Mouse (Mus musculus) embryonic facial prominence, embryonic 15.5 days (tissue): ENCODE results near the gene Eme2. TPM values are rescaled to one million over a fixed set of nuclear protein-coding genes. Genes with fewer than 3 reads are reported as not detected.
"Not testable (repeated sequence)": the region's sequence is repeated elsewhere in the genome, so short reads cannot be mapped to it uniquely, and the experiment has no call there.

Experiments
- ATAC-seq: fragments of 200-750 bp; cut with Nextera tagmentation; 2 replicates; pipeline ENCODE4 v1.8.0; 2017; ENCODE audit warnings: low read depth, moderate TSS enrichment; ENCODE audit not compliant: insufficient number of reproducible peaks, low FRiP score, low TSS enrichment
- H3K27ac ChIP-seq: fragments of 300-500 bp; sonication (generic); replicated peaks from 2 replicates; pipeline ENCODE4 v1.5.1; 2015; ENCODE audit warnings: mild to moderate bottlenecking, inconsistent platforms
- H3K27me3 ChIP-seq: fragments of 300-500 bp; sonication (generic); 2 replicates; pipeline ENCODE4 v1.6.1; 2015; ENCODE audit warnings: inconsistent platforms
- H3K36me3 ChIP-seq: fragments of 300-500 bp; sonication (generic); 2 replicates; pipeline ENCODE4 v1.6.1; 2015; ENCODE audit warnings: mild to moderate bottlenecking, inconsistent platforms
- H3K4me1 ChIP-seq: fragments of 300-500 bp; sonication (generic); 2 replicates; pipeline ENCODE4 v1.6.1; 2015; ENCODE audit warnings: inconsistent platforms
- H3K4me2 ChIP-seq: fragments of 300-500 bp; sonication (generic); replicated peaks from 2 replicates; pipeline ENCODE4 v1.6.1; 2015; ENCODE audit warnings: mild to moderate bottlenecking, inconsistent platforms
- H3K4me3 ChIP-seq: fragments of 300-500 bp; sonication (generic); replicated peaks from 2 replicates; pipeline ENCODE4 v1.5.1; 2015; ENCODE audit warnings: mild to moderate bottlenecking, inconsistent platforms
- H3K9ac ChIP-seq: fragments of 300-500 bp; sonication (generic); 2 replicates; pipeline ENCODE4 v1.6.1; 2015; ENCODE audit warnings: inconsistent platforms
- H3K9me3 ChIP-seq: fragments of 300-500 bp; sonication (generic); replicated peaks from 2 replicates; pipeline ENCODE4 v1.6.1; 2016; ENCODE audit warnings: inconsistent platforms
- WGBS: fragments of 180-500 bp; shearing (Covaris S2); methylation state at CpG from one replicate; pipeline ENCODE4 v1.1.7; 2015; 5-methylcytosine and 5-hydroxymethylcytosine counted together
- polyA plus RNA-seq: library from polyadenylated mRNA; unstranded; fragments of >200 nt; fragmentation: Nextera tagmentation; extraction: Ambion mirVana; gene quantifications from 2 replicates; pipeline ENCODE4 v1.2.1, GENCODE M21; 2015

The Eme2 gene
- polyA plus RNA-seq: 28.5 and 32.6 TPM in 2 replicates

GRCm38 (mm10) chr17:24894995-24895547 lies at the start of gene Eme2, which contains the start of gene Mrps34:
Eme2 (minus strand) TSS chr17:24895087.
Mrps34 (plus strand) TSS chr17:24895116.
- 0 out of 2 replicates have a peak, but pooled peaks have one; percentile 59 for ATAC-seq
- Histone ChIP-seq H3K36me3 (peaks cover 64% of the 10 kb centered on the region), H3K4me2 (peak within 1 kb of the TSS; percentile 95), H3K4me1 (peaks cover 43% of the 10 kb centered on the region), H3K9me3 (no peaks in the 10 kb centered on the region), H3K27me3 (no peaks in the 10 kb centered on the region), H3K27ac (peak within 1 kb of the TSS; percentile 91), H3K4me3 (peak within 1 kb of the TSS; percentile 84), H3K9ac (peak within 1 kb of the TSS; percentile 83)
- under 1% methylated on average over 62 of the region's 62 CpGs for WGBS

- not testable (repeated sequence) for H3K27ac ChIP-seq, H3K4me3 ChIP-seq, H3K4me2 ChIP-seq, H3K9me3 ChIP-seq, ATAC-seq, H3K27me3 ChIP-seq, H3K4me1 ChIP-seq, H3K9ac ChIP-seq
- H3K36me3 ChIP-seq: peaks cover 55% of the 10 kb centered on the region
- whole genome bisulfite sequencing: 88% methylated on average over 1 of the region's 1 CpGs
Observed at GRCm38 (mm10) chr17:24943589-24943988, 48.7 kb upstream of the Eme2 start.

- no peak overlapping the region for H3K27ac ChIP-seq
- no peak for ATAC-seq
- no peaks in the 10 kb centered on the region for H3K27me3 ChIP-seq
- H3K4me1 ChIP-seq: no peaks in the 10 kb centered on the region
- WGBS: 90% methylated on average over 7 of the region's 7 CpGs
- H3K36me3 ChIP-seq: peaks cover 50% of the 10 kb centered on the region
- H3K4me2 ChIP-seq: no peak overlapping the region
- no peaks in the 10 kb centered on the region for H3K9me3 ChIP-seq
- H3K4me3 ChIP-seq: no peak overlapping the region
- no peak overlapping the region for H3K9ac ChIP-seq
Observed at GRCm38 (mm10) chr17:24943036-24943435, 48.1 kb upstream of the Eme2 start.

GRCm38 (mm10) chr17:24942453-24942852 lies 47.6 kb upstream of the Eme2 start:
- peaks cover 44% of the 10 kb centered on the region for H3K36me3 ChIP-seq
- not testable (repeated sequence) for H3K9me3 ChIP-seq, H3K27ac ChIP-seq, H3K4me1 ChIP-seq, H3K9ac ChIP-seq, H3K4me3 ChIP-seq, H3K4me2 ChIP-seq, ATAC-seq, H3K27me3 ChIP-seq
- 6% methylated on average over 2 of the region's 2 CpGs for WGBS

- peak overlapping the region; percentile 88 for H3K27ac ChIP-seq
- H3K27me3 ChIP-seq: no peaks in the 10 kb centered on the region
- 0 out of 2 replicates have a peak, but pooled peaks cover 3% of the 10 kb centered on the region for H3K36me3 ChIP-seq
- peak overlapping the region; percentile 85 for H3K9ac ChIP-seq
- H3K4me3 ChIP-seq: peak overlapping the region; percentile 96
- peaks cover 19% of the 10 kb centered on the region for H3K4me1 ChIP-seq
- no peak for ATAC-seq
- WGBS: 43% methylated on average over 6 of the region's 6 CpGs
- H3K9me3 ChIP-seq: no peaks in the 10 kb centered on the region
- H3K4me2 ChIP-seq: peak overlapping the region; percentile 75
Observed at GRCm38 (mm10) chr17:24937266-24937665, 42.4 kb upstream of the Eme2 start.

GRCm38 (mm10) chr17:24936259-24937237 lies 41.7 kb upstream of the Eme2 start, which contains the start of gene Mapk8ip3:
Mapk8ip3 (minus strand) TSS chr17:24936977.
- ATAC-seq: peak; percentile 96
- peak within 1 kb of the TSS; percentile 75 for H3K4me2 ChIP-seq
- H3K4me3 ChIP-seq: peak within 1 kb of the TSS; percentile 96
- peak within 1 kb of the TSS; percentile 88 for H3K27ac ChIP-seq
- H3K4me1 ChIP-seq: peaks cover 19% of the 10 kb centered on the region
- peak within 1 kb of the TSS; percentile 85 for H3K9ac ChIP-seq
- 0 out of 2 replicates have a peak, but pooled peaks cover 4% of the 10 kb centered on the region for H3K36me3 ChIP-seq
- no peaks in the 10 kb centered on the region for H3K27me3 ChIP-seq
- WGBS: under 1% methylated on average over 78 of the region's 78 CpGs
- H3K9me3 ChIP-seq: no peaks in the 10 kb centered on the region

GRCm38 (mm10) chr17:24935666-24936065 lies 40.8 kb upstream of the Eme2 start:
- Histone ChIP-seq H3K9me3 (no peaks in the 10 kb centered on the region), H3K36me3 (0 out of 2 replicates have a peak, but pooled peaks cover 9% of the 10 kb centered on the region), H3K9ac (peak overlapping the region; percentile 16; the same call in 1 of the 2 replicates), H3K4me1 (peaks cover 19% of the 10 kb centered on the region), H3K4me3 (peak overlapping the region; percentile 96), H3K27me3 (no peaks in the 10 kb centered on the region), H3K27ac (no peak overlapping the region), H3K4me2 (peak overlapping the region; percentile 75)
- no peak for ATAC-seq

- 71% methylated on average over 4 of the region's 4 CpGs for WGBS
Observed at GRCm38 (mm10) chr17:24934926-24935325, 40.0 kb upstream of the Eme2 start.

GRCm38 (mm10) chr17:24933163-24933562 lies 38.3 kb upstream of the Eme2 start:
- no peak overlapping the region for H3K4me2 ChIP-seq
- H3K27ac ChIP-seq: no peak overlapping the region
- no peak overlapping the region for H3K4me3 ChIP-seq
- no peak overlapping the region for H3K9ac ChIP-seq
- H3K4me1 ChIP-seq: peaks cover 19% of the 10 kb centered on the region
- H3K27me3 ChIP-seq: no peaks in the 10 kb centered on the region
- ATAC-seq: no peak
- H3K9me3 ChIP-seq: no peaks in the 10 kb centered on the region
- WGBS: 70% methylated on average over 4 of the region's 4 CpGs
- peaks cover 15% of the 10 kb centered on the region; the same call in 1 of the 2 replicates for H3K36me3 ChIP-seq

More at GRCm38 (mm10) chr17:24934926-24935325, 40.0 kb upstream of the Eme2 start:
- Histone ChIP-seq H3K9me3 (no peaks in the 10 kb centered on the region), H3K27me3 (no peaks in the 10 kb centered on the region), H3K27ac (no peak overlapping the region), H3K9ac (peak overlapping the region; percentile 16), H3K4me3 (peak overlapping the region; percentile 96), H3K4me2 (peak overlapping the region; percentile 75), H3K4me1 (peaks cover 19% of the 10 kb centered on the region), H3K36me3 (0 out of 2 replicates have a peak, but pooled peaks cover 9% of the 10 kb centered on the region)
- no peak for ATAC-seq

GRCm38 (mm10) chr17:24932431-24932830 lies 37.5 kb upstream of the Eme2 start:
- H3K9me3 ChIP-seq: no peaks in the 10 kb centered on the region

GRCm38 (mm10) chr17:24929506-24929905 lies 34.6 kb upstream of the Eme2 start:
- 94% methylated on average over 1 of the region's 1 CpGs for WGBS
- Histone ChIP-seq H3K36me3 (peaks cover 47% of the 10 kb centered on the region), H3K9me3 (no peaks in the 10 kb centered on the region), H3K27ac (no peak overlapping the region), H3K27me3 (no peaks in the 10 kb centered on the region), H3K4me3 (no peak overlapping the region), H3K4me2 (no peak overlapping the region), H3K4me1 (peaks cover 2% of the 10 kb centered on the region; the same call in 1 of the 2 replicates), H3K9ac (no peak overlapping the region)
- ATAC-seq: no peak

More at GRCm38 (mm10) chr17:24932431-24932830, 37.5 kb upstream of the Eme2 start:
- peaks cover 20% of the 10 kb centered on the region for H3K36me3 ChIP-seq
- H3K27ac ChIP-seq: no peak overlapping the region
- peaks cover 19% of the 10 kb centered on the region for H3K4me1 ChIP-seq
- WGBS: 93% methylated on average over 4 of the region's 4 CpGs
- no peak overlapping the region for H3K9ac ChIP-seq
- H3K4me2 ChIP-seq: no peak overlapping the region
- no peak overlapping the region for H3K4me3 ChIP-seq
- H3K27me3 ChIP-seq: no peaks in the 10 kb centered on the region
- no peak for ATAC-seq
